Mouse (Mus musculus) G1E (cell line): Measurements from ENCODE around the gene 6030445D17Rik.

Source experiments
- CTCF ChIP-seq: IDR thresholded peaks from 2 replicates; pipeline ENCODE4 v1.5.1; 2012; ENCODE audit warnings: low read depth, low read length, inconsistent platforms, mixed read lengths
- GATA1 ChIP-seq: IDR thresholded peaks from 2 replicates; pipeline ENCODE4 v1.6.1; 2012; ENCODE audit warnings: borderline replicate concordance, low read length, inconsistent platforms, mixed read lengths
- POLR2AphosphoS5 ChIP-seq: IDR thresholded peaks from 2 replicates; pipeline ENCODE4 v1.6.1; 2012; ENCODE audit warnings: low read depth, low read length, inconsistent platforms; ENCODE audit not compliant: insufficient replicate concordance
- TAL1 ChIP-seq: conservative IDR thresholded peaks from 2 replicates; pipeline ENCODE4 v1.6.1; 2012; ENCODE audit warnings: low read depth, low read length, inconsistent platforms, mixed read lengths

DNA sequence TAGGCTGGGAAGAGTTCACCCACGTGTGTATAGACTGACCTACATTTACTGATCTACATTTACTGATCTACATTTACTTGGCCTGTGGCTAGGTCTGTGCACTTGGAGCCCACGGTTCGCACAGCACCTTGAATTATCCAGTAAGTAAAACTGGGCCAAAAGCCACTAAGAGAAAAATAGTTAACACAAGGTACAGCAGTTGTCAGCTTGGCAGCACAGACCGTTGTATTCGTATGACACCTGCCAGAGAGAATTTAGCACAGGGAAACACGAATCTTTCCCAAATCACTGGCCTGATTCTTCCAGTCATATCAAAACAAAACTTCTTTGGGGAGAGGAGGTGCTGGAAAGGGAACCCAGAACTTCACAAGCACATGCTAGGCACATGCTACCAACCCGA is 3.8 kb upstream of the 6030445D17Rik start:
- no peak for TF ChIP-seq TAL1
- TF ChIP-seq CTCF = no peak
- no peak for TF ChIP-seq GATA1
- no peak for TF ChIP-seq POLR2AphosphoS5
